Mouse (Mus musculus) natural killer cell, adult 2 months (primary cell): ENCODE results near the gene Pidd1.

Experiments used
- DNase-seq, 2 experiments: peaks; one replicate each; pipeline ENCODE4 v3.0.0; 2022; ENCODE audit warnings: low spot score in 2 of 2

The Pidd1 gene

GRCm38 (mm10) chr7:141435856-141436522 lies 7.8 kb downstream of the Pidd1 start:
- no peak for DNase-seq

GRCm38 (mm10) chr7:141435129-141435855 lies 8.5 kb downstream of the Pidd1 start:
- peak; percentile 49 to 54 for DNase-seq

GRCm38 (mm10) chr7:141434464-141434863 lies 9.4 kb downstream of the Pidd1 start:
- no peak for DNase-seq

- no peak for DNase-seq
Measured at GRCm38 (mm10) chr7:141433517-141434400, 10.1 kb downstream of the Pidd1 start.

GRCm38 (mm10) chr7:141432741-141433516 lies 10.9 kb downstream of the Pidd1 start:
- no peak for DNase-seq

- no peak for DNase-seq
Measured at GRCm38 (mm10) chr7:141432186-141432611, 11.6 kb downstream of the Pidd1 start.

- DNase-seq = no peak
Measured at GRCm38 (mm10) chr7:141431434-141432185, 12.2 kb downstream of the Pidd1 start.

- DNase-seq = no peak
Measured at GRCm38 (mm10) chr7:141430585-141431240, 13.1 kb downstream of the Pidd1 start.

GRCm38 (mm10) chr7:141429840-141430584 lies 13.8 kb downstream of the Pidd1 start:
- DNase-seq = no peak

- no peak for DNase-seq
Measured at GRCm38 (mm10) chr7:141429310-141429709, 14.5 kb downstream of the Pidd1 start, which contains the start of gene Cend1. TSS of gene Cend1 (minus strand) at chr7:141429491.

- no peak for DNase-seq
Measured at GRCm38 (mm10) chr7:141428701-141429100, 15.1 kb downstream of the Pidd1 start.

- no peak for DNase-seq
Measured at GRCm38 (mm10) chr7:141426948-141427730, 16.7 kb downstream of the Pidd1 start.

GRCm38 (mm10) chr7:141423811-141424210 lies 20.0 kb downstream of the Pidd1 start:
- DNase-seq = no peak

- no peak for DNase-seq
Measured at GRCm38 (mm10) chr7:141420030-141420702, 23.7 kb downstream of the Pidd1 start.

GRCm38 (mm10) chr7:141418970-141419369 lies 24.9 kb downstream of the Pidd1 start:
- DNase-seq = no peak

- no peak for DNase-seq
Measured at GRCm38 (mm10) chr7:141417731-141418681, 25.8 kb downstream of the Pidd1 start.
